ENCODE assay signal across 8 mouse cellular contexts in genomic region chr11:102399610-102400072, GRCm38 (mm10). TPM values are rescaled to one million over a fixed set of nuclear protein-coding genes. Genes with fewer than 3 reads are reported as not detected.
DNase-seq lines count a peak whose midpoint lies in the region; ATAC-seq and TF ChIP-seq lines count a peak whose summit lies in the region.

No protein-coding gene starts in this region.

- peaks cover 26% of the 10 kb centered on the region for H3K36me3 ChIP-seq in heart, embryonic 14.5 days (ENCODE audit: control insufficient read depth, insufficient read depth, low read length)
- H3K36me3 ChIP-seq in embryonic facial prominence, embryonic 11.5 days (replicated peaks; ENCODE audit: control insufficient read depth, insufficient read depth, low read depth, low read length), result peaks cover 9% of the 10 kb centered on the region
- H3K36me3 ChIP-seq in limb, embryonic 12.5 days, result peaks cover 30% of the 10 kb centered on the region
- peaks cover 14% of the 10 kb centered on the region for H3K36me3 ChIP-seq in stomach, embryonic 16.5 days (ENCODE audit: control insufficient read depth, insufficient read depth, low read length)

- CTCF ChIA-PET in Patski (lab: Charles Lee), result no interaction called here

- H3K9me3 ChIP-seq in heart, embryonic 14.5 days (ENCODE audit: control insufficient read depth, low read length), result no peaks in the 10 kb centered on the region
- H3K9me3 ChIP-seq in embryonic facial prominence, embryonic 11.5 days (replicated peaks; ENCODE audit: control insufficient read depth, low read length), result no peaks in the 10 kb centered on the region
- H3K9me3 ChIP-seq in limb, embryonic 12.5 days, result no peaks in the 10 kb centered on the region
- H3K9me3 ChIP-seq in stomach, embryonic 16.5 days (replicated peaks; ENCODE audit: control insufficient read depth, low read length), result no peaks in the 10 kb centered on the region

- H3K27me3 ChIP-seq in heart, embryonic 14.5 days (ENCODE audit: control insufficient read depth, insufficient read depth, low read length), result peaks cover 62% of the 10 kb centered on the region
- H3K27me3 ChIP-seq in Patski, result no peaks in the 10 kb centered on the region
- peaks cover 21% of the 10 kb centered on the region for H3K27me3 ChIP-seq in embryonic facial prominence, embryonic 11.5 days (ENCODE audit: control insufficient read depth, insufficient read depth, low read length)
- peaks cover 78% of the 10 kb centered on the region for H3K27me3 ChIP-seq in limb, embryonic 12.5 days
- H3K27me3 ChIP-seq in stomach, embryonic 16.5 days (ENCODE audit: control insufficient read depth, insufficient read depth, low read length), result peaks cover 16% of the 10 kb centered on the region

- POLR2A ChIA-PET in Patski (lab: Charles Lee), result interaction anchor here (0.6 kb wide), 2 partner anchors 10 to 80 kb away, joined by 3 to 6 read pairs; partner anchors contain the start of gene Ubtf

- no peak overlapping the region for H3K27ac ChIP-seq in heart, embryonic 14.5 days (replicated peaks in 1 of 2; ENCODE audit: control insufficient read depth in 1 of 2, insufficient read depth in 1 of 2, low read depth in 2 of 2, low read length in 2 of 2)
- H3K27ac ChIP-seq in embryonic facial prominence, embryonic 11.5 days (replicated peaks; ENCODE audit: low read depth, low read length), result no peak overlapping the region
- no peak overlapping the region for H3K27ac ChIP-seq in limb, embryonic 12.5 days
- no peak overlapping the region for H3K27ac ChIP-seq in stomach, embryonic 16.5 days (ENCODE audit: low read length)

- H3K4me1 ChIP-seq in heart, embryonic 14.5 days (ENCODE audit: control insufficient read depth in 2 of 2, insufficient read depth in 2 of 2, low read length in 2 of 2), result peaks cover 0 to 5% of the 10 kb centered on the region in 2 experiments; a peak in 2 of 4 replicates
- peaks cover 4% of the 10 kb centered on the region for H3K4me1 ChIP-seq in embryonic facial prominence, embryonic 11.5 days (ENCODE audit: control insufficient read depth, insufficient read depth, low read length)
- peaks cover 17% of the 10 kb centered on the region for H3K4me1 ChIP-seq in limb, embryonic 12.5 days (replicated peaks)
- peaks cover 8% of the 10 kb centered on the region; the same call in 1 of the 2 replicates for H3K4me1 ChIP-seq in stomach, embryonic 16.5 days (ENCODE audit: control insufficient read depth, insufficient read depth, low read length)

- no peak for DNase-seq in heart, adult 8-10 months (ENCODE audit: low spot score)
- DNase-seq in Patski (ENCODE audit: low read depth, low spot score), result no peak
- no peak for DNase-seq in embryonic facial prominence, embryonic 11.5 days (ENCODE audit: low spot score)
- DNase-seq in lung, postnatal 10 days, result no peak

- TF ChIP-seq CTCF in Patski (IDR thresholded peaks at IDR 0.05), result no peak

- in situ Hi-C loops in Patski (cut with MboI; ENCODE audit: low pct_unique_long_range_greater_than_20kb), result no loop called here

- peak overlapping the region; percentile 38; the same call in 1 of the 2 replicates for H3K9ac ChIP-seq in heart, embryonic 14.5 days (ENCODE audit: low read length)
- no peak overlapping the region; the same call in 1 of the 2 replicates for H3K9ac ChIP-seq in embryonic facial prominence, embryonic 11.5 days (replicated peaks; ENCODE audit: low read length)
- H3K9ac ChIP-seq in limb, embryonic 12.5 days (replicated peaks), result peak overlapping the region; percentile 35
- peak overlapping the region; percentile 69 for H3K9ac ChIP-seq in stomach, embryonic 16.5 days (ENCODE audit: low read length)

- H3K4me2 ChIP-seq in heart, embryonic 14.5 days (ENCODE audit: low read length), result peak overlapping the region; percentile 56
- peak overlapping the region; percentile 60 for H3K4me2 ChIP-seq in embryonic facial prominence, embryonic 11.5 days (ENCODE audit: low read depth, low read length)
- H3K4me2 ChIP-seq in limb, embryonic 12.5 days, result peak overlapping the region; percentile 59
- peak overlapping the region; percentile 55 for H3K4me2 ChIP-seq in stomach, embryonic 16.5 days (ENCODE audit: low read depth, low read length)

- ATAC-seq in heart, embryonic 14.5 days (ENCODE audit: insufficient number of reproducible peaks, insufficient read depth, low FRiP score, low read depth), result no peak
- peak; percentile 17 for ATAC-seq in Patski
- ATAC-seq in embryonic facial prominence, embryonic 11.5 days (replicated peaks; ENCODE audit: insufficient number of reproducible peaks, low FRiP score, low TSS enrichment, low read depth), result no peak
- no peak for ATAC-seq in limb, embryonic 12.5 days (ENCODE audit: insufficient number of reproducible peaks, insufficient read depth, low FRiP score, low TSS enrichment, low read depth)
- 0 out of 2 replicates have a peak, but pooled peaks have one; percentile 6 for ATAC-seq in stomach, embryonic 16.5 days (ENCODE audit: insufficient read depth, low FRiP score)
- no peak for ATAC-seq in inflammation-experienced regulatory T-cells, adult 6 months

- 2% methylated on average over 30 of the region's 34 CpGs for WGBS in heart, embryonic 14.5 days
- whole genome bisulfite sequencing in embryonic facial prominence, embryonic 11.5 days, result 2% methylated on average over 34 of the region's 34 CpGs
- 2% methylated on average over 34 of the region's 34 CpGs for WGBS in limb, embryonic 12.5 days
- WGBS in stomach, embryonic 16.5 days, result 1% methylated on average over 34 of the region's 34 CpGs

- peak overlapping the region; percentile 1 to 34; a peak in 2 of 4 replicates for H3K4me3 ChIP-seq in heart, embryonic 14.5 days (ENCODE audit: control insufficient read depth in 1 of 2, insufficient read depth in 1 of 2, low read depth in 1 of 2, low read length in 2 of 2)
- H3K4me3 ChIP-seq in embryonic facial prominence, embryonic 11.5 days (ENCODE audit: low read depth, low read length), result peak overlapping the region; percentile 23; the same call in 1 of the 2 replicates
- H3K4me3 ChIP-seq in limb, embryonic 12.5 days (replicated peaks), result peak overlapping the region; percentile 38
- H3K4me3 ChIP-seq in stomach, embryonic 16.5 days (replicated peaks; ENCODE audit: low read length), result peak overlapping the region; percentile 36

RNA-seq across cellular contexts. Expression of gene Rundc3a, which starts 6.4 kb away (rescaled TPM):
- polyA plus RNA-seq in heart, embryonic 14.5 days (2014; fragmentation: Nextera tagmentation; extraction: Ambion mirVana), result 0.81 and 1.2 TPM in 2 replicates
- total RNA-seq in heart, adult 8-10 months (2022), result under 1 TPM in 1 of 4 experiments, not detected in 3; 0.16 TPM
- 12.1 TPM for polyA plus RNA-seq in Patski (2021)
- 11.8 and 12.1 TPM in 2 replicates for polyA plus RNA-seq in embryonic facial prominence, embryonic 11.5 days (2014; fragmentation: Nextera tagmentation; extraction: Ambion mirVana)
- 1.7 and 2.3 TPM in 2 replicates for polyA plus RNA-seq in limb, embryonic 12.5 days (2016; fragmentation: Nextera tagmentation; extraction: Ambion mirVana)
- polyA plus RNA-seq in stomach, embryonic 16.5 days (2015; fragmentation: Nextera tagmentation; extraction: Ambion mirVana), result 6.8 and 7.6 TPM in 2 replicates
- 1 to 10 TPM; 1.8 to 3.2 (median 2.0) TPM for polyA plus RNA-seq in inflammation-experienced regulatory T-cells, adult 6 months (2017; shearing (Covaris generic))

RNA-seq across cellular contexts. Expression of gene Slc25a39, which starts 8.1 kb away (rescaled TPM):
- 266 and 295 TPM in 2 replicates for polyA plus RNA-seq in heart, embryonic 14.5 days (2014; fragmentation: Nextera tagmentation; extraction: Ambion mirVana)
- 100 to 1,000 TPM; 174 to 204 (median 197) TPM for total RNA-seq in heart, adult 8-10 months (2022)
- polyA plus RNA-seq in Patski (2021), result 388 TPM
- 168 and 185 TPM in 2 replicates for polyA plus RNA-seq in embryonic facial prominence, embryonic 11.5 days (2014; fragmentation: Nextera tagmentation; extraction: Ambion mirVana)
- 164 and 174 TPM in 2 replicates for polyA plus RNA-seq in limb, embryonic 12.5 days (2016; fragmentation: Nextera tagmentation; extraction: Ambion mirVana)
- 239 and 243 TPM in 2 replicates for polyA plus RNA-seq in stomach, embryonic 16.5 days (2015; fragmentation: Nextera tagmentation; extraction: Ambion mirVana)
- 10 to 100 TPM; 40.1 to 61.9 (median 53.3) TPM for polyA plus RNA-seq in inflammation-experienced regulatory T-cells, adult 6 months (2017; shearing (Covaris generic))

RNA-seq across cellular contexts. Expression of gene Grn, which starts 30.5 kb away (rescaled TPM):
- polyA plus RNA-seq in heart, embryonic 14.5 days (2014; fragmentation: Nextera tagmentation; extraction: Ambion mirVana), result 182 and 190 TPM in 2 replicates
- total RNA-seq in heart, adult 8-10 months (2022), result 10 to 100 TPM; 76.5 to 84.8 (median 79.6) TPM
- 491 TPM for polyA plus RNA-seq in Patski (2021)
- 38.8 and 52.0 TPM in 2 replicates for polyA plus RNA-seq in embryonic facial prominence, embryonic 11.5 days (2014; fragmentation: Nextera tagmentation; extraction: Ambion mirVana)
- 101 and 106 TPM in 2 replicates for polyA plus RNA-seq in limb, embryonic 12.5 days (2016; fragmentation: Nextera tagmentation; extraction: Ambion mirVana)
- 187 and 207 TPM in 2 replicates for polyA plus RNA-seq in stomach, embryonic 16.5 days (2015; fragmentation: Nextera tagmentation; extraction: Ambion mirVana)
- 10 to 100 TPM; 21.8 to 32.1 (median 26.1) TPM for polyA plus RNA-seq in inflammation-experienced regulatory T-cells, adult 6 months (2017; shearing (Covaris generic))

RNA-seq across cellular contexts. Expression of gene Slc4a1, which starts 33.6 kb away (rescaled TPM):
- polyA plus RNA-seq in heart, embryonic 14.5 days (2014; fragmentation: Nextera tagmentation; extraction: Ambion mirVana), result 5.6 and 11.8 TPM in 2 replicates
- 1 to 10 TPM in 2 of 4 experiments, under 1 TPM in 2; 0.19 to 4.5 (median 1.5) TPM for total RNA-seq in heart, adult 8-10 months (2022)
- polyA plus RNA-seq in Patski (2021), result not detected
- 25.8 and 28.5 TPM in 2 replicates for polyA plus RNA-seq in embryonic facial prominence, embryonic 11.5 days (2014; fragmentation: Nextera tagmentation; extraction: Ambion mirVana)
- polyA plus RNA-seq in limb, embryonic 12.5 days (2016; fragmentation: Nextera tagmentation; extraction: Ambion mirVana), result 22.6 and 25.0 TPM in 2 replicates
- polyA plus RNA-seq in stomach, embryonic 16.5 days (2015; fragmentation: Nextera tagmentation; extraction: Ambion mirVana), result 38.9 and 47.2 TPM in 2 replicates
- under 1 TPM in 1 of 3 experiments, not detected in 2; 0.08 TPM for polyA plus RNA-seq in inflammation-experienced regulatory T-cells, adult 6 months (2017; shearing (Covaris generic))

RNA-seq across cellular contexts. Expression of gene Fam171a2, which starts 47.8 kb away (rescaled TPM):
- 4.6 and 7.9 TPM in 2 replicates for polyA plus RNA-seq in heart, embryonic 14.5 days (2014; fragmentation: Nextera tagmentation; extraction: Ambion mirVana)
- 1 to 10 TPM; 2.5 to 5.4 (median 3.6) TPM for total RNA-seq in heart, adult 8-10 months (2022)
- 13.1 TPM for polyA plus RNA-seq in Patski (2021)
- 8.6 and 8.8 TPM in 2 replicates for polyA plus RNA-seq in embryonic facial prominence, embryonic 11.5 days (2014; fragmentation: Nextera tagmentation; extraction: Ambion mirVana)
- polyA plus RNA-seq in limb, embryonic 12.5 days (2016; fragmentation: Nextera tagmentation; extraction: Ambion mirVana), result 9.7 and 10.7 TPM in 2 replicates
- 2.5 and 3.3 TPM in 2 replicates for polyA plus RNA-seq in stomach, embryonic 16.5 days (2015; fragmentation: Nextera tagmentation; extraction: Ambion mirVana)
- polyA plus RNA-seq in inflammation-experienced regulatory T-cells, adult 6 months (2017; shearing (Covaris generic)), result not detected

Comparison
In these comparisons a context has a peak if more than half of its experiments do, and no peak if none do; other contexts are left out.
1. ATAC-seq: peak in Patski (single experiment) and stomach, embryonic 16.5 days (single experiment); none in heart, embryonic 14.5 days (single experiment), embryonic facial prominence, embryonic 11.5 days (single experiment), limb, embryonic 12.5 days (single experiment) and inflammation-experienced regulatory T-cells, adult 6 months (single experiment).
2. Peak in every context shown above with its lines, with median percentiles within 50 percentile points of each other: H3K4me2 ChIP-seq and H3K4me3 ChIP-seq.